Mouse (Mus musculus) stomach, adult 2 months (tissue): ENCODE data around the gene Vmn2r12. TPM values are rescaled to one million over a fixed set of nuclear protein-coding genes. Genes with fewer than 3 reads are reported as not detected.

Experiments used
- polyA plus RNA-seq: library from polyadenylated mRNA; depleted of rRNA; stranded (reverse); fragments of >200 nt; gene quantifications from 2 replicates; pipeline ENCODE4 v1.2.3, GENCODE M21; 2012; rRNA removed

Vmn2r12 gene
- not detected in 2 replicates for polyA plus RNA-seq

DNA sequence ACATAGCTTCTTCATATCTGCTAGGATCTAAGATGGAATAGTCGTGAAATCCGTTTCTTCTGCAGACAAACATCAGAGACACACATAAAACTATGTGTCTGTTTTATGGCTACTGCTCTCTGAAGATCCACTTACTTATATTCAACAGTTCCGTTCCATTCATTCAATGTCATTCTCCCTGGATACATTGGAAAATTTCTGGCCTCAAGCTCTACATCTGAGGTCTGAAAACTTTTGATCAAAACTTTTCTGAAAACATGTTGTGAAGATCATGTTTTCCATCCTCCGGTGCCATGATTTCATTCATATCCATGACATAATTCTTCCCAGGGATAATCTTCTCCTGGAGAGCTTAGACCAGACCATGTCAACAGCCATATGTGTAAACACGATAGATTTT lies at the start of gene Vmn2r12:
Gene Vmn2r12, minus strand, starts transcription at position 101 of the 400 bp plus-strand sequence.

DNA sequence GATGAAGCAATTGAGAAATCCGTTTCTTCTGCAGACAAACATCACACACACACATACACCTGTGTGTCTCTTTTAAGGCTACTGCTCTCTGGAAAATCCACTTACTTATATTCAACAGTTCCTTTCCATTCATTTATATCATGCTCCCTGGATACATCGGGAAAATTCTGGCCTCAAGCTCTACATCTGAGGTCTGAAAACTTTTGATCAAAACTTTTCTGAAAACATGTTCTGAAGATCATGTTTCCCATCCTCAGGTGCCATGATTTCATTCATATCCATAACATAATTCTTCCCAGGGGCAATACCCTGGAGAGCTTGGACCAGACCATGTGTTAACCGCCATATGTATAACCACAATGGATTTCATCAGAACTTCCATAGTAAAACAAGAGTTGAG lies 38.3 kb downstream of the Vmn2r12 start, which contains the start of gene Vmn2r11:
Gene Vmn2r11, minus strand, starts transcription at position 101 of the 400 bp plus-strand sequence.

Other genes starting within 250 kb of the Vmn2r12 start
- not detected in 2 replicates for gene Vmn2r9, start 245.3 kb downstream of the Vmn2r12 start, polyA plus RNA-seq
- not detected in 2 replicates for gene Vmn2r10, start 91.4 kb downstream of the Vmn2r12 start, polyA plus RNA-seq
- gene Vmn2r11, start 38.4 kb downstream of the Vmn2r12 start, polyA plus RNA-seq, result not detected in 2 replicates
- not detected in 2 replicates for gene Vmn2r13, start 94.2 kb upstream of the Vmn2r12 start, polyA plus RNA-seq
- gene Vmn2r14, start 126.8 kb upstream of the Vmn2r12 start, polyA plus RNA-seq, result not detected in 2 replicates
- not detected in 2 replicates for gene Vmn2r15, start 199.7 kb upstream of the Vmn2r12 start, polyA plus RNA-seq
- gene Vmn2r16, start 232.2 kb upstream of the Vmn2r12 start, polyA plus RNA-seq, result not detected in 2 replicates